Mouse (Mus musculus) heart, postnatal 14 days (tissue): ENCODE results near the gene Cyp3a13. TPM values are rescaled to one million over a fixed set of nuclear protein-coding genes. Genes with fewer than 3 reads are reported as not detected.
"Not testable (repeated sequence)": the region's sequence is repeated elsewhere in the genome, so short reads cannot be mapped to it uniquely, and the experiment has no call there.

Experiments
- DNase-seq, 2 experiments: peaks; one replicate each; pipeline ENCODE4 v3.0.0; 2021 to 2022
- intact Hi-C: fragments of 180-260 bp; cut with DNase I; formaldehyde crosslinking; loops from one replicate; pipeline ENCODE4 v1.15.1; 2025
- long read RNA-seq, 2 experiments: library from polyadenylated mRNA; stranded (forward); transcript quantifications; one replicate each; pipeline ENCODE4 v2.0.0; 2021
- total RNA-seq, 2 experiments: library from RNA; stranded (reverse); gene quantifications; 2 replicates each; pipeline ENCODE4 v1.2.3; 2021

The Cyp3a13 gene
- under 1 TPM; 0.22 to 0.27 TPM for total RNA-seq
- long read RNA-seq, experiment 1, partial matches to known transcripts, result 0 of 1 reads
- long read RNA-seq, experiment 1, other reads (novel, unspliced or antisense), result 0 of 1 reads
- long read RNA-seq, experiment 2, partial matches to known transcripts, result 0 of 1 reads
- long read RNA-seq, experiment 2, other reads (novel, unspliced or antisense), result 0 of 1 reads

DNA sequence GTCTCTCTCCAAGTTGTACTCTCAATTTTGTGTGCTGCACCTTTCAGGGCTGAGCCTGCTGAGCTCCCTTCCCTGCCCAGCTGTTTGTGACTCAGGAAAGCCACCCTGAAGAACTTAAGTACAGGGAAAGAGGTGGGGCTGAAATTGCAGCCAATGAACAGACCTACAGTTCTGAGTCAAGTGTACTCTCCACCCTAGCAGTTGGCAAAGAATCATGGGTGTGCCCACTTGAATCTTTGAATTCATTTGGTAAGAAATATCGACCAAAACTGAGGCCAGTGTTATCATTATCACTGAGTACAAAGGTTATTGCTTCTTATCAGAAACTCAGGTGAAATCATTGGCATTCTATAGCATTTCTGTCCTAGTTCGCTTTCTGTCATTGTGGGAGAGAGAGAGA lies at the start of gene Cyp3a13:
TSS of gene Cyp3a13 (minus strand) at position 88 of the 400 bp plus-strand sequence.
- intact Hi-C loops, result no loop called here
- DNase-seq, result no peak

DNA sequence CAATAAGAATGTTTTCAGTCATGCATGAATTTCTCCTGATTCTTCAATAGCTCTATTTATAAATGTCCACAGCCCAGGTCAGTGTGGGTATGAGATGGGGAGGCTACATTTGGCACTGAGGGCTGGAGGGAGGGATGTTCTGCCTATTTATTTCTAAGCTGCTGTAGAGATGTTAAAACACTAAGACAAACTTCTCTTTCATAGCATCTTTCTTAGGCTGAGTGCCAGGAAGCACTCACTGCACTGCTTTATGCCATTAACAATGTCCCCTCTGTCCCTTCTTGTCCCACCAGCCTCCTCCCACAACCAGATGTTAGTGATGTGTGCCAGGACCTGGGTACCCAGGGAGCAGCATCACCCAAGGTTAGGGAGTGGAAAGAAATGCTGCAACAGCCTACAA lies 45.1 kb upstream of the Cyp3a13 start:
- intact Hi-C loops, result no loop called here
- no peak for DNase-seq

DNA sequence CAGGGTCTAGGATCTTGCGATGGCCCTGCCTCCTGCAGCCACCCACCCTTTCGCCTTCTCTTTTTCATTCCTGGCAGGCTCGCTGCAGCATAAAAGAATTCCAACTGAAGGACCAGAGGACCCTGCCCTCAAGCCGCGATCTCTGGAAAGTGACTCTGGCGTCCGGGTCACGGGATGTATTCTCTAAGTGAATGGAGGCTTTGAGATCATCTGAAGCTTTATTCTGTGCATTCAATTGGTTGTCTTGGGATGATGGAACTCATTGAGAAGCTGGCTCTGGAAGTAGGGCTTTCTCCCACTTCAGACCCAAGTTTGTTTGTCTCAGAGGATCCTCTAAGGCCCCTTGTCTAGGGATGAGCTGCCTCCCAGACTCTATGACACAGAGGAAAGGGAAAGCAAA lies 41.5 kb upstream of the Cyp3a13 start, which contains the start of gene Gjc3:
TSS of gene Gjc3 (minus strand) at position 154 of the 400 bp plus-strand sequence.
- DNase-seq, result no peak
- intact Hi-C loops, result no loop called here

DNA sequence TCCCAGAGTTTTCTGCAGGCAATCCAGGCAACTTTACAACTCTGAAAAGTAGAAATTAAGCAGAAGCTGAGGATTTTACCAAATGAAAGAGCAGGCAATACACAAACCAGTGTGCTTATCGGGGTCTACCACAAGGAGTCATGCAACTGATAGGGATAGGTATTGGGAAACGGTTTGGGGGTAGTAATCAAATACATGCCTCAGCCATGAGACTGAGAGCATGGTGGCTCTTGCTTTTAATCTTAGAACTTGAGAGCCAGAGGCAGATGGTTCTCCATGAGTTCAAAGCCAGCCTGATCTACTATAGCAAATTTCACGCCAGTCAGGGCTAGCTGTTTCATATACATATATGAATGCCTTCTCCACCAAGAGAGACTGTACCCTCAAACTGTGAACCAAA lies 35.0 kb upstream of the Cyp3a13 start:
- DNase-seq, result no peak
- intact Hi-C loops, result no loop called here

DNA sequence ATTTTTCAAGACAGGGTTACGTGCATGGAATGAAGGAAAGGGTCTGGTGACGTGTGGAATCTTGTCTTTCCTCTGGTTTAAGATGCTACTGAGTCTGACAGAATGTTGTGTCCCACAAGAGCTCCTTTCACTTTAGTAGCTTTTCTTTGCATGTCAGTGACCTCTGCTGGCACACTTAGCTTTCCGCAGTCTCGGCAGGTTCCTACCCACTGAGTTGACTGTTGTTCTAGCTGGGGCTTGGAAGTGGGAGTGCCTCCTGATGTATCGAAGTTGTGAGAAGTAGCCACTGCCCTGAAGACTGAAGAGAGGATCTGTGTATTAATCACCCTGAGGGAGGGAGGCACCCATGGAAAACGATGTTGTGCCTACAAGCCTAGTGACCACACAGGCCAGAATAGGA lies 29.8 kb upstream of the Cyp3a13 start:
- DNase-seq, result peak; percentile 20 to 26
- intact Hi-C loops, result loop anchor here (5.0 kb wide), 1 partner anchor 154 kb away; no protein-coding TSS in a partner anchor

DNA sequence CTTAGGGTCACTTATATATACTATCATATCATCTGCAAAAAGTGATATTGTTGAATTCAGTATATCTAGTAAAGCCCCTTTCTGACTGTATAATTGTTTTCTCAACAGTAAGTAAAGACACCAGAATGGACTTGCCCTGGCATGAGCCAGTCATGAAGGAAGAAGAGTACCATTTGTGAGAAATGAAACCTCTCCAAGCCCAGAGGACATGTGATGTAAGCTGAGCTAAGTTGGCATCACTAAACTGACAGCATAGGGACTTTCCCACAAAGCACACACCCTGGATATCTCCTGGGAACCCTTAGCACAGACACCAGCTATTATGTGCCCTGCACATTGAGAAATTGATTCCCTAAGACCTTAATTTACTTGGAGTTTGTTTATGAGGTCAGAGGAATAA lies 25.9 kb upstream of the Cyp3a13 start:
- intact Hi-C loops, result no loop called here
- DNase-seq, result no peak

DNA sequence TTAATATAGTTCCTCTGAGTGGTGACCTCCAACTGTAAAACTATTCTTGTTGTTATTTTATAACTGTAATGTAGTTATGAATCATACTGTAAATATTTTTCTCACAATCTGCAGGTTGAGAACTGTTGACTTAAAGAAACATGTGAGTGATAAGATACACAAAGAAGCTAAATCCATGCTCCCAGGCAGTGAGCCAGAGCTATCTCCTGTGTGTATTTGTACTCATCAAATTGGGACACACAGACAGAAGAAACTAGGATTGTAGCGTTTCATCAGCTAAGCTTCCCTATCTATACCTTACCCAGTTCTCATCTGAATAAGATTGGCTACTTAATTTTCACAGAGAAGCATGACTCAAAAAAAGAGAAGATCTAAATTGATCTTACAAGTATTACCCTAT lies 21.7 kb upstream of the Cyp3a13 start:
- no peak for DNase-seq
- intact Hi-C loops, result no loop called here

DNA sequence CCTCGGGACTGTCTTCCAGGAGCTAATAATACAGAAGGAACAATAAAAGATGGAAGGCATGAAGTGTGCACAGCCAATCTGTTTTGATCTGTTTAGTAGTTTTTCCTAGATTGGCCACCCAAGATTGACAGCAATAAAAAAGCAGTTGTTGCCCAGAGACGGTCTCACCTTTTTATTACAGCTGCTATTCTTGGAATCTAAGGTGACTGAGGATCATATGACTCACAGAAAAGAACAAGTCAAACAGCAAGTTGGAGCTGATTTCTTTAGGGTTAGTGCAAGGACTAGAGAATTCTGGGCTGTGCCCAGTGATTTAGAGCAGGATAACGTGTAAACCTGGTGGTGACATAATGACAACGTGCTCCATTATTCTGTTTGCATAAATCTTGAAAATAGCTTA lies 19.5 kb upstream of the Cyp3a13 start:
- no peak for DNase-seq
- intact Hi-C loops, result no loop called here

DNA sequence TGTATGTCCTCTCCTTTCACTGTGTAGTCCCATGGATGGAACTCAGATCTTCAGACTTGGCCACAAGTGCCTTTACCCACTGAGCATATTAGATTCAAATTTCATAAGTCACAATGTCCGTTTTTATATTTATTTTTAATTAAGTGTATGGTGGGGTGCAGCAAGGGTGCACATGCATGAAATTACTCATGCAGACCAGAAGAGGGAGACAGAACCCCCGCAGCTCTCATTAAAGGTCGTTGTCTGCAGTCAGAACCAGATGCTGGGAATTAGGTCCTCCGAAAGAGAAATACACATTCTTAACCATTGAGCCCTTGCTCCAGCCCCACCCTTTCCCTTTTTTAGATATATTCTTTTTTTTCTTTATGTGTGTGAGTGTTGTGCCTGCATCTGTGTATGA lies 15.8 kb upstream of the Cyp3a13 start:
- intact Hi-C loops, result no loop called here
- DNase-seq, result no peak

DNA sequence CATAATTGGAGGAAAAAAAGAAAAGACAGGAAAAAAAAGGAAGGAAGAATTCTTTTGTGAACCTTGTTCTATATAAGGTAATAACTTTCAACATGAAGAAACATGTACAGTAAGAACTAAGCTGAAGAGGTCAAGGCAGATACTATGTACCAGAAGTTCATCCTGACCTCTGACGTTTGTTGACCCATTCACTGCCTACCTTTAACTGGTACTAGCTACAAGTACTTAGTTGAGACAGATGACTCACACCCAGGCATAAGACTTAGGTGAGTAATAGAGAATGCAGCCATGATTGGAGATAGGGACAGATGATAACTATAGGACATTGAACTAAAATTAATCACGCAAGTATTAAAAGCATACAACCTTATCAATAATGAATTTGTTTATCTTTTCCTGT lies 15.1 kb upstream of the Cyp3a13 start:
- no peak for DNase-seq
- intact Hi-C loops, result no loop called here

DNA sequence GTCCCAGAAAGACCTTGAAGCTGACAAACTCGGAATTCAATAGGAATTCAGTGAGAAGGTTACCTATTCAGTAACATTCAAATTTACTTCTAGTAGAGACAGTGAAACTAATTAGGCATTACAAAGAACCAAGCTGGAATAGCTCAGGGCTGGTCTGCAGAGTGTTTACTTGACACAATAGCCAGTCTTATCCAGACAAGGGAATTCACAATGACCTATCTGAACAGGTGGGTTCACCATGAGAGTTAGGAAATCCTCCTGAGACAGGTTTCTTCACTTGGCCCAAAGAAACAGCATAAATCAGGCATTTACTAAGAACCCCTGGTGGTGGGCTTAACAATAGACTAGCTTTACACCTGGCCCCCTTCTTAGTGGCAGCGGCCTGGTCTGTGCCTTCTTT lies 12.5 kb upstream of the Cyp3a13 start:
- DNase-seq, intact Hi-C loops: not testable (repeated sequence)

DNA sequence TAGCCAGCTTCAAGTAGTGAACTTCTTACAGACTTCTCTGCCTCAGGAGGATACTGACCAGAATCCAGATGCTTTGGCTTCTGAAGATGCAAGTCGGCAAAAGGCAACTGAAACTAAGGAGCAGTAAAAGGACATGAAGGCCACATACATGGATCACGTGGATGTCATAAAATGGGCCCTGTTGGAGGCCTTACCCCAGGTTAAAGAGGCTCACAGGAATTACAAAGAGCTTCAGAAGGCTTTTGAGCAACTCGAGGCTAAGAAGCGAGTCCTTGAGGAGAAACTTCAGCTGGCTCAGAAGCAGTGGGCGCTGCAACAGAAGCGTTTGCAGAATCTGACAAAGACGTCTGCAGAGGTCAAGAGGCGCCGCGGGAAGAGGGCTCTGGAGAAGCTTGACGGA lies 7.0 kb upstream of the Cyp3a13 start:
- intact Hi-C loops, result no loop called here
- DNase-seq, result no peak

DNA sequence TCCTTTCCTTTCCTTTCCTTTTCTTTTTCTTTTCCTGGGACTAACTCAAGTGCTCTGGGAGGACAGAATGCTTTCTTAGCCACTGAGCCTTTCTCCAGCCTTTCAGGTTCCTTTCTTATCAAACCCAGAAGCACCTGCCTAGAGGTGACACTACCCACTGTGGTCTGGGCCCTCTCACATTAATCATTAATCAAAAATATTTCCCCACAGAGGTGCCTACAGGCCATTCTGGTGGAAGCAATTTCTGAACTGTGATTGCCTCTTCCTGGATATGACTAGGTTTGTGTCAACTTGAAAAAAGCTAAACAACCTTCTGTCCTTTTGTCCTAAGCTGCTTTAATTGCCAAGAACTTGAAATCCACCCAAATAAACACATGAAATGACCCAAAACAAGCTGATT lies 752 bp upstream of the Cyp3a13 start:
- no peak for DNase-seq
- intact Hi-C loops, result no loop called here

DNA sequence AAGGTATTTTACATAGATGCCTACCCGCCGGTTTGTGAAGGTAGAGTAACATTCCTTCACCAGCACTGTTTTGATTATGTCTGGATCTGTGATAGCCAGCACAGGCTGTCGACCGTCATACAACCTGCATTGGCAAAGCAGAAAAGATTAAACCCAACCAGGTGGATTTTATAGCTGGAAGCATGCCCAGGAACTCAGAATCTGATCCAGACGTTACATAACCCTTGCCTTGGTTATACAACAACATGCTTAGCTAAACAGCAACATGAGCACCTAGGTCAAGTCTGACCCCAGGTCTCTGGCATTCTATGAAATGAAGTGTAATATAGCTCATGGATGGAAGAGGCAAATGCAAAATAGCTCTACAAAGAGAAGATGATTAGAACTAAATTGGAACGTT lies 5.9 kb downstream of the Cyp3a13 start:
- intact Hi-C loops, result no loop called here
- no peak for DNase-seq

DNA sequence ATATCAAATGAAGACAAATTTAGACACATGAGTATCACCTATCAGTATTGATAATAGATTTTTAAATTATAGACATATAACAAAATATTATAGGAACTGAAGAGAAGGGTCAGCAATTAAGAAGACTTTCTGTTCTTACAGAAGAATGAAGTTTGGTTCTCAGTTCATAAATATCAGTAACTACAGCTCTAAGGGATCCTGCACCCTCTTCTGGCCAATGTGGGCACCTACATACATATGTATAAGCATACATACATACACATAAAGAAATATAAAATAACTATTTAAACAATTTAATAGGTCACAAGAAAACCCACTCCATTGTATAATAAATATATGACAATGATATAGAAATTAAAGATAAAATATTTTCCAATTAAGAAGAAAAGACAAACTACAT lies 6.9 kb downstream of the Cyp3a13 start:
- DNase-seq, result no peak
- intact Hi-C loops, result no loop called here

DNA sequence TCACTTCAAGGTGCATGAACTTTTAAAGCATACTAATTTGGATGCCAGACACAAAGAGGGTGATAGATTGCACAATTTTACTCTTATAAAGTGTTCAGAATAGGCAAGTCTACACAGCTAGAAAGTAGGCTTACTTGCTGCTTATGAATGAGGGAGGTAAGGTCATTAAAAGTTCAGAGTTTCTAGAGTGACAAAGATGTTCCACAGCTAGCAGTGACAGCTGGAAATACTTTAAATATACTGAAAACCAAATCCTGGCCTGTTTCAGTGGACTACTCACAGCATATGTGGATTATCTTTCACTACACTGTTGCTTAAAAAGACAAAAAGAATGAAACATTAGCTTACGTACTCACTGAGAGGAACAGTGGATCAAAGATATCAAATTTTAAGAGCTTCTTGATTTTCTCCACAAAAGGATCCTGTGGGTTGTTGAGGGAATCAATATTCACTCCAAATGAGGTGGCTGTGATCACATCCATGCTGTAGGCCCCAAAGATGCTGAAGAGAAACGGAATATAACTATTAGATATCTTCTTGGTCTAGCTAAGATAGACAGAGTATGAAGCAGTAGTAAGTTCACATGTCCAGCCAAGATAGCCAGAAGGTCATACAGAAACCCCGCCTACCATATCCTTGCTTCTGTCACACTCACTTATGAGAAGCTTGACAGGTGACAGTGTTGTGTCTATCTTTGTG lies 11.7 kb downstream of the Cyp3a13 start:
- intact Hi-C loops, result no loop called here
- DNase-seq, result no peak

DNA sequence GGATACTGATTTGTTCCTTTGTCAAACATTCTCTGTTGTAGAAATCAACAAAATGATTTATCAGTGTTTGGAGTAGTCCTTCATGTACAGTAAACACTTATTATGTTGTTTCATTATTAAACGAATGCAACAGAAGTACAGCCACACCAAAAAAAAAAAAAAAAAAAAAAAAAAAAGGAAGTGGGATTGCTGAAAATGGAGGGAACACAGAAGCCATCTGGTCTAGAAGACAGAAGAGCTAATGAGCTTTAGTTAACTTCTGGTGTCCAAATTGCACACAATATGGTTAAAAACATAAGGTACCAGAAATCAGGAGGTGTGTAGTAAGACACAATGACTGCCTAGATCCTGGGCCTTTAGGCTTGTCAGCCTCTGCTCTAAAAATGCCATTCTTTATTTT lies 23.6 kb downstream of the Cyp3a13 start:
- intact Hi-C loops, result no loop called here
- DNase-seq, result no peak

DNA sequence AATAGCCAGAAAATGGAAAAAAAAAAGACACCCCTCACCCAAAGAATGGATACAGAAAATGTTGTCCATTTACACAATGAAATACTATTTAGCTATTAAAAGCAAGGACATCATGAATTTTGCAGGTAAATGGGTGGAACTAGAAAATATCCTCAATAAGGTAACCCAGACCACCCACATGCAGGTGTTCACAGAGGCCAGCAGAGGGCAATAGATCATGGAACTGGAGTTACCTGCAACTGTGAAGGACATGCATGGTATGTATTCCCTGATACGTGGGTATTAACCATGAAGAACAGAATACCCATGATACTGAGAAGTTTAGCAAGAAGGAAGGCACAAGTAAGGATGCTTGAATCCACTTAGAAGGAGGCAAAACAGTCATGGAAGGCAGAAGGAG lies 28.5 kb downstream of the Cyp3a13 start:
- DNase-seq, result no peak
- intact Hi-C loops, result no loop called here

DNA sequence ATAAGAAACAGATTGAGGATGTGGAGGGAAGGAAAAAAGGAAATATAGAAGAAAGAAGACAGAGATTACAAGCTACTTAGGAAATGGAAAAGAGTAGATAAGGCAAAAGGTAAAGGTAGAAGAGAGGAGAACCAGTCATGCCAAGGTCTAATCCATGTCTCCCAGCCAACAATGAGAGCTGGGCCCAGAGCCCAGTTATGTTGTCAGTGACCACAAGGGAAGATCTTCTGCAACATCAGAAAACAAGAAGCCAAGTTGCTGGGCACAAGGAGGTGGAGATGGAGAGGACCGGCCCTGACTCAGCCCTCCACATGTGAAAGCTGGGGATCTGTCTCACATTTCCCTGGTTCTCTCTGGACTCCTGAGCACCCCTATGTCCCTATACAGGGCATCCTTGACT lies 33.8 kb downstream of the Cyp3a13 start:
- DNase-seq, result no peak
- intact Hi-C loops, result loop anchor here (2.0 to 5.0 kb wide), 2 partner anchors 251 to 270 kb away; partner anchors contain the start of gene Zfp113

DNA sequence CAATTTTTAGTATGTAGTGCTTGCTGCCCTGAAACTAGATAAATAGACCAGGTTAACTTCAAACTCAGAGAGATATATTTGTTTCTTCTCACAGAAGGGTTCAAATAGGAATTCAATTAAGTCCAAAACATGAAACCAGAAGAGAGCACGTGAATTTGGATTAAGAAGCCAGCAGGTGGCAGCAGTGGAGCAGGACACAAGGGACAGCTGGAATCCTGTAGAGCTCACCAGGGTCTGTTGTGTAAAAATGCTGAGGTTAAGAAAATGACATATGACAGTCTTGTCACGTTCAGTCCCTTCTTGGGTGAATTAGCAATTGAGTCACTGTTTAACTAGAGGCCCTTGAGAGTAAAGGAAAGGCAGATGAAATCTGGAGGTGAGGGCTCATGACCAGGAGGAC lies 35.5 kb downstream of the Cyp3a13 start:
- intact Hi-C loops, result loop anchor here (2.0 to 5.0 kb wide), 2 partner anchors 253 to 271 kb away; partner anchors contain the start of gene Zfp113
- DNase-seq, result peak; percentile 55 to 69

DNA sequence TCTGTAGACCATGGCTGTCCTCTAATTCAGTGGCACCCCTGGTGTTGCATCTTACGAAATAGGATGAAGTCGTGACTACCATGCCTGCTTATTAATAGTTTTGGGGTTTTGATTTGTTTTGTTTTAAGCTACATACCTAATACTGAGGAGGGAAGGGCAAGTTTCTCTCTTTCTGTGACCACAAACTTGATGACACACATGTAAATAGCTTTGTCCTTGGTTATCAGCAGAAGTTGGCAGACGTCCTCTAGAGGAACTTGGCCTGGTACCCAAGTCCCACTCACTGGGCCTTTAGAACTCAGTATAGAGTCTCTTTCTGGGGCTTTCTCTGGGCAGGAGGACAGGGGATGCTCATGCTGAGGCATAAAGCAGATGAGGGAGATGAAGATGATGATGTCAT lies 38.1 kb downstream of the Cyp3a13 start:
- DNase-seq, result no peak
- intact Hi-C loops, result no loop called here

DNA sequence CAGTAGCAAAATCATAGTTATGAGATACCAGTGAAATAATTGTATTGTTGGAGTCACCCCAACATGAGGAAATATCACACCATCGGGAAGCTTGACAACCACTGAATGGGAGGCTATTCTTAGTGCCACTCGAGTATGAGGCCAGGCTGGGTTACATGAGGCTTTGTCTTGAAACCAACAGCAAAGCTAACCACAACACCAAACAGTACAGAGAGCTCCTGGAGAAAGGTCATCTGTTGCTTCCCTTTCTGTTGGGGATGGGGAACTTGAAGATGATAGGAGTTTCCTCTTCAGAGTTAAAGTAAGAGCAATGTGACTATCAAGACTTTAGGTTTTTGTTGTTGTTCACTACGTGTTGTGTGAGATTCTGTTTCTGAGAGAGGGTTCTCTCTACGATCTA lies 38.5 kb downstream of the Cyp3a13 start:
- DNase-seq, result no peak
- intact Hi-C loops, result no loop called here
